Mouse (Mus musculus) kidney, postnatal 14 days (tissue): ENCODE results near the gene Sh3pxd2a.

Experiments used
- DNase-seq: peaks from one replicate; pipeline ENCODE4 v3.0.0; 2022; ENCODE audit warnings: mixed read lengths

Gene Sh3pxd2a

GRCm38 (mm10) chr19:47264322-47265092 lies 199.7 kb downstream of the Sh3pxd2a start:
- peak; percentile 77 for DNase-seq

- no peak for DNase-seq
Observed at GRCm38 (mm10) chr19:47263621-47264020, 200.6 kb downstream of the Sh3pxd2a start.

GRCm38 (mm10) chr19:47261196-47261595 lies 203.0 kb downstream of the Sh3pxd2a start:
- no peak for DNase-seq

- peak; percentile 54 for DNase-seq
Observed at GRCm38 (mm10) chr19:47259581-47259980, 204.6 kb downstream of the Sh3pxd2a start.

- no peak for DNase-seq
Observed at GRCm38 (mm10) chr19:47255919-47256318, 208.3 kb downstream of the Sh3pxd2a start.

GRCm38 (mm10) chr19:47255036-47255435 lies 209.2 kb downstream of the Sh3pxd2a start:
- no peak for DNase-seq

GRCm38 (mm10) chr19:47253053-47253628 lies 211.1 kb downstream of the Sh3pxd2a start:
- no peak for DNase-seq

GRCm38 (mm10) chr19:47250931-47251330 lies 213.3 kb downstream of the Sh3pxd2a start:
- no peak for DNase-seq

- DNase-seq: peak; percentile 21
Observed at GRCm38 (mm10) chr19:47248906-47249568, 215.2 kb downstream of the Sh3pxd2a start.

GRCm38 (mm10) chr19:47248296-47248695 lies 215.9 kb downstream of the Sh3pxd2a start:
- DNase-seq: no peak

GRCm38 (mm10) chr19:47247791-47248190 lies 216.4 kb downstream of the Sh3pxd2a start:
- peak; percentile 79 for DNase-seq

GRCm38 (mm10) chr19:47245512-47245911 lies 218.7 kb downstream of the Sh3pxd2a start:
- DNase-seq: no peak

GRCm38 (mm10) chr19:47242227-47242626 lies 222.0 kb downstream of the Sh3pxd2a start:
- DNase-seq: no peak

- no peak for DNase-seq
Observed at GRCm38 (mm10) chr19:47240957-47241356, 223.2 kb downstream of the Sh3pxd2a start.

GRCm38 (mm10) chr19:47240076-47240475 lies 224.1 kb downstream of the Sh3pxd2a start:
- no peak for DNase-seq

GRCm38 (mm10) chr19:47233087-47233486 lies 231.1 kb downstream of the Sh3pxd2a start:
- DNase-seq: no peak

GRCm38 (mm10) chr19:47232077-47232865 lies 231.9 kb downstream of the Sh3pxd2a start:
- DNase-seq: no peak

GRCm38 (mm10) chr19:47231389-47231788 lies 232.8 kb downstream of the Sh3pxd2a start:
- no peak for DNase-seq

- no peak for DNase-seq
Observed at GRCm38 (mm10) chr19:47230682-47231081, 233.5 kb downstream of the Sh3pxd2a start.

- no peak for DNase-seq
Observed at GRCm38 (mm10) chr19:47230082-47230481, 234.1 kb downstream of the Sh3pxd2a start.

- no peak for DNase-seq
Observed at GRCm38 (mm10) chr19:47229461-47229860, 234.7 kb downstream of the Sh3pxd2a start.

- DNase-seq: peak; percentile 73
Observed at GRCm38 (mm10) chr19:47228725-47229252, 235.4 kb downstream of the Sh3pxd2a start.

GRCm38 (mm10) chr19:47225791-47226190 lies 238.4 kb downstream of the Sh3pxd2a start:
- no peak for DNase-seq
